Mouse (Mus musculus) liver, adult (tissue): ENCODE measurements around the gene Ccdc117.

Source experiments
- GATA4 ChIP-seq: IDR thresholded peaks from 2 replicates; pipeline ENCODE4 v1.6.1; 2014; ENCODE audit warnings: mild to moderate bottlenecking, low read length; ENCODE audit not compliant: insufficient replicate concordance

Ccdc117 gene

GRCm38 (mm10) chr11:5541230-5541798 is 673 bp downstream of the Ccdc117 start:
- TF ChIP-seq GATA4: no peak

GRCm38 (mm10) chr11:5540331-5540730 is 1.7 kb downstream of the Ccdc117 start:
- no peak for TF ChIP-seq GATA4

- TF ChIP-seq GATA4: no peak
These were observed 8.9 kb downstream of the Ccdc117 start for GRCm38 (mm10) chr11:5533108-5533507.

- TF ChIP-seq GATA4: no peak
These were observed 11.3 kb downstream of the Ccdc117 start for GRCm38 (mm10) chr11:5530717-5531116.

GRCm38 (mm10) chr11:5530172-5530571 is 11.8 kb downstream of the Ccdc117 start:
- TF ChIP-seq GATA4: no peak

GRCm38 (mm10) chr11:5528841-5529240 is 13.1 kb downstream of the Ccdc117 start:
- no peak for TF ChIP-seq GATA4

- TF ChIP-seq GATA4: no peak
These were observed 14.0 kb downstream of the Ccdc117 start for GRCm38 (mm10) chr11:5527865-5528523.

- no peak for TF ChIP-seq GATA4
These were observed 15.2 kb downstream of the Ccdc117 start for GRCm38 (mm10) chr11:5526573-5527439.

- no peak for TF ChIP-seq GATA4
These were observed 16.6 kb downstream of the Ccdc117 start for GRCm38 (mm10) chr11:5525418-5525817.

- TF ChIP-seq GATA4: no peak
These were observed 19.1 kb downstream of the Ccdc117 start for GRCm38 (mm10) chr11:5522798-5523415.

GRCm38 (mm10) chr11:5521516-5522291 is 20.3 kb downstream of the Ccdc117 start:
- no peak for TF ChIP-seq GATA4

GRCm38 (mm10) chr11:5521266-5521515 is 20.8 kb downstream of the Ccdc117 start:
- TF ChIP-seq GATA4: no peak

- peak; percentile 37; the same call in 1 of the 2 replicates for TF ChIP-seq GATA4
These were observed 21.3 kb downstream of the Ccdc117 start, which contains the start of gene Xbp1 for GRCm38 (mm10) chr11:5520412-5521265. Xbp1 (plus strand) TSS chr11:5520659.

GRCm38 (mm10) chr11:5519681-5520080 is 22.3 kb downstream of the Ccdc117 start:
- TF ChIP-seq GATA4: no peak
